Mouse (Mus musculus) G1E (cell line): ENCODE results near the gene Ccn6.

Source experiments
- CTCF ChIP-seq: IDR thresholded peaks from 2 replicates; pipeline ENCODE4 v1.5.1; 2012; ENCODE audit warnings: low read depth, low read length, inconsistent platforms, mixed read lengths
- GATA2 ChIP-seq: IDR thresholded peaks from 2 replicates; pipeline ENCODE4 v1.6.1; 2012; ENCODE audit warnings: low read depth, low read length, inconsistent platforms, borderline replicate concordance
- POLR2AphosphoS5 ChIP-seq: IDR thresholded peaks from 2 replicates; pipeline ENCODE4 v1.6.1; 2012; ENCODE audit warnings: low read depth, low read length, inconsistent platforms; ENCODE audit not compliant: insufficient replicate concordance

GRCm38 (mm10) chr10:39209161-39210025 is 45.8 kb upstream of the Ccn6 start:
- TF ChIP-seq GATA2 (no peak), CTCF (no peak), POLR2AphosphoS5 (no peak)
